Mouse (Mus musculus): ENCODE data around the gene Nrcam.

DNA sequence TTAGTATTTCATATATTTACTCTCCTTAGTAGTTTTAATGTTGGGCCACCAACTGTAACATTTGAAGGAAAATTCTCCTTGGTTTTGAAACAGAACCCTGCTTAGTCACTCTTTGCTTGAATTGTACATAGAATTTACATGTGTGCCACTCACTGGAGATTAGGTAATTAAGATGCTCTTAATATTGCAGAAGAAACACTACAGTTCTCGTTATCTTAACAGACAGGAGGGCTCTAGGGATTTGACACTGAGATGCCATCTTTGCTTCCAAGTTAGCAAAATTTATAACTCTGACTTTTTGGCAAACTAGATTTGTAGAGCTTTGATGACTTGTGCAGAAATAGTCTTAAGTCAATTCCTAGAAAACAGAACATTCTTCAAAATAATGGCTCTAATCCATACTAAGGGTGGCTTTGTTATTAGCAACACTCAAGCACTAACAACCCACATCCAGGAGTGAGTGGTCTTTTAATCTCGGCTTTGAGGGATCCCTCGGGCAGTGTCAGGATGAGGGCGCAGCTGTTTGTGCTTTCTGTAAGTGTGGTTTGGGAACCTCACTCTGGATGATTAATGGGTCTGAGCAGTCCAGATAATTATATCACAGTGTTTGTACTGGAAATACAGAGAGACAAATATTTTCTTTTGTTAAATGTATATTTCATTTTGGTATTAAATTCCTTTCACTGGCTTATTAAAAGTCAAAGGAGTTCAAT lies 93.6 kb downstream of the Nrcam start:
- TF ChIP-seq CTCF (IDR thresholded peaks at IDR 0.05) = no peak
- TF ChIP-seq POLR2A (IDR thresholded peaks at IDR 0.05; ENCODE audit: insufficient read depth, low read depth, low read length) = no peak
- no peak for TF ChIP-seq EP300 (IDR thresholded peaks at IDR 0.05; ENCODE audit: insufficient read depth, low read depth, low read length)
